Mouse (Mus musculus): Measurements from ENCODE around the gene Hoxd13. TPM values are rescaled to one million over a fixed set of nuclear protein-coding genes. Genes with fewer than 3 reads are reported as not detected.

Gene Hoxd13
- polyA plus RNA-seq, 1 experiment from 2014 or later: not detected

DNA sequence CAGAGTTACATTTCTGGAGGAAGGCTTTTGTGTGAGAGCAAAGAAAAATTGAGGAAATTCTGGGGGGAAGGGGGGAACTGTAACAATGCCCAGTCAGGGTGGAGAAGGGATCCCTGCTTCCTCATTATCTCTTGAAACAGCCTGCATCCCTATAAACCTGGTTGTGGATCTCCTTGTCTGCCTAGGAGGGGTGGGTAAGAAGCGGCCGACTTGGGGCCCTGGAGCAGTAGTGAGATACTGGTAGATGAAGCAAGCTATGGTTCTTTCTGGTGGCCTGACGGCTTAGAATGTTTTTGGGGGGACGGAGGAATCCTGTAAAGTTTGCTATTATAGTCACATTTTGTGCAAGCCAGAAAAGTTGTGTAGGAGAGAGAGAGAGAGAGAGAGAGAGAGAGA lies 25.3 kb downstream of the Hoxd13 start:
- Histone ChIP-seq H3K4me2 (no peak overlapping the region), H3K9me3 (no peaks in the 10 kb centered on the region), H3K4me3 (replicated peaks) (no peak overlapping the region), H3K4me1 (peaks cover 14% of the 10 kb centered on the region), H3K27me3 (peaks cover 92% of the 10 kb centered on the region), H3K36me3 (replicated peaks) (no peaks in the 10 kb centered on the region), H3K27ac (no peak overlapping the region), H3K9ac (no peak overlapping the region)
- WGBS: 10% methylated on average over 4 of the region's 4 CpGs
- no peak for ATAC-seq (ENCODE audit: low FRiP score)

GRCm38 (mm10) chr2:74694066-74694465 lies 26.0 kb downstream of the Hoxd13 start:
- H3K27ac ChIP-seq: no peak overlapping the region
- no peak overlapping the region for H3K9ac ChIP-seq
- no peak overlapping the region for H3K4me3 ChIP-seq (replicated peaks)
- H3K9me3 ChIP-seq: no peaks in the 10 kb centered on the region
- no peak overlapping the region for H3K4me2 ChIP-seq
- no peak for ATAC-seq (ENCODE audit: low FRiP score)
- H3K4me1 ChIP-seq: peaks cover 18% of the 10 kb centered on the region
- 2% methylated on average over 16 of the region's 16 CpGs for WGBS
- H3K27me3 ChIP-seq: peaks cover 95% of the 10 kb centered on the region
- no peaks in the 10 kb centered on the region for H3K36me3 ChIP-seq (replicated peaks)

DNA sequence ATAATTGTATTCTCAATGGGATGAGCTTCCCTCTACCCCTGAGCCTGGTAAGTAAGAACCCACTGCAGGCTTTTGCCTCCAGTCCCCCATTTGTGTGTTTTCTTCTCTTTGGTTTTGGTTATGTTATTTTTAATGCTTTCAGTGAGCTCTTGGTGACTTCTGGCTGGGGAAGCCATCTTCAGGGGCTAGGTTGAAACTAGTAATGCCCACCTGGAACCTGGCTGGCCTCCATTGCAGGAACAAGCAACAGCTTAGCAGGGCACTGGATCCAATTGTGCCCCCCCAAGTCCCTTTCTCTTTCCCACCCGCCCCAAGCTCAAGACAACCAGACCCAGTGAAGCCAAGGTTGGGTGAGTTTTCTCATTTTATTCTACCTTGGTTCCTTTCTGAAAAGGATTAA lies 27.3 kb downstream of the Hoxd13 start:
- Histone ChIP-seq H3K4me3 (replicated peaks) (no peak overlapping the region), H3K27me3 (peaks cover 96% of the 10 kb centered on the region), H3K4me2 (no peak overlapping the region), H3K4me1 (peaks cover 18% of the 10 kb centered on the region), H3K9ac (no peak overlapping the region), H3K27ac (no peak overlapping the region), H3K9me3 (no peaks in the 10 kb centered on the region), H3K36me3 (replicated peaks) (no peaks in the 10 kb centered on the region)
- no peak for ATAC-seq (ENCODE audit: low FRiP score)
- 9% methylated on average over 1 of the region's 1 CpGs for WGBS

DNA sequence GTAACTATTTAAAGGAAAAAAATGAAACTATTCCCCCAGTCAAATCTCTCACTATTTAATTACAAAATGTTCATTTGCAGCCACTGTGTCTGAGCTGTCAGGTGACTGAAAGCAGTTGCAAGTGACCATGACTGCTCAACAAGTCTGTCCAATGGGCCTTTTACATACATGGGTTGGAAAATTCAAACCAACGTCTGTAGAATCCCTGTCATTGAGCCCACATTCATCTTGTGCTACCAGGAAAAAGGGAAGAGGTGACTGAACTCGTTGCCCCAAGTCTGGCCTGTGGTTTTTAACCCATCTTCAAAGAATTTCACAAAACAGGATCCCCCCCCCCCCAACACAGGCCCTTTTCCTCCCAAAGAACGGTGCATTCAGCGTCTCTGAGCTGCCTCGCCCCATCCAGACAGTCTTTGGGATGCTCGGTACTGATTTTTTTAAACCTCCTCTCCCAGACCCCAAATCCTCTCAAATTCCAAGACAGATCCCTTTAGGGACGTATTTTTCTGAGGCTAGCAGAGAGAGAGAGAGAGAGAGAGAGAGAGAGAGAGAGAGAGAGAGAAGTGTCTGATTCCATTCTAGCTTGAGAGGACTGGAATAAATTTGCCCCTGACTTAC lies 27.8 kb downstream of the Hoxd13 start:
- no peak for ATAC-seq (ENCODE audit: low FRiP score)
- H3K27ac ChIP-seq: no peak overlapping the region
- no peaks in the 10 kb centered on the region for H3K36me3 ChIP-seq (replicated peaks)
- peaks cover 100% of the 10 kb centered on the region for H3K27me3 ChIP-seq
- no peak overlapping the region for H3K9ac ChIP-seq
- H3K9me3 ChIP-seq: no peaks in the 10 kb centered on the region
- H3K4me3 ChIP-seq (replicated peaks): no peak overlapping the region
- no peak overlapping the region for H3K4me2 ChIP-seq
- 2% methylated on average over 7 of the region's 7 CpGs for whole genome bisulfite sequencing
- peaks cover 18% of the 10 kb centered on the region for H3K4me1 ChIP-seq

- H3K4me3 ChIP-seq (replicated peaks): no peak overlapping the region
- H3K4me1 ChIP-seq: peaks cover 14% of the 10 kb centered on the region
- no peak for ATAC-seq (ENCODE audit: low FRiP score)
- peaks cover 99% of the 10 kb centered on the region for H3K27me3 ChIP-seq
- no peak overlapping the region for H3K27ac ChIP-seq
- no peak overlapping the region for H3K4me2 ChIP-seq
- no peak overlapping the region for H3K9ac ChIP-seq
- WGBS: 1% methylated on average over 34 of the region's 34 CpGs
- H3K9me3 ChIP-seq: no peaks in the 10 kb centered on the region
- no peaks in the 10 kb centered on the region for H3K36me3 ChIP-seq (replicated peaks)
Measured at GRCm38 (mm10) chr2:74696442-74697335, 28.6 kb downstream of the Hoxd13 start.

- H3K4me1 ChIP-seq: peaks cover 14% of the 10 kb centered on the region
- H3K36me3 ChIP-seq (replicated peaks): no peaks in the 10 kb centered on the region
- no peaks in the 10 kb centered on the region for H3K9me3 ChIP-seq
- peak within 1 kb of the TSS; percentile 33 for H3K4me3 ChIP-seq (replicated peaks)
- under 1% methylated on average over 43 of the region's 43 CpGs for WGBS
- ATAC-seq (ENCODE audit: low FRiP score): peak; percentile 70
- peak within 1 kb of the TSS; percentile 54 for H3K4me2 ChIP-seq
- H3K27me3 ChIP-seq: peaks cover 98% of the 10 kb centered on the region
- no peak within 1 kb of the TSS for H3K9ac ChIP-seq
- H3K27ac ChIP-seq: no peak within 1 kb of the TSS
Measured at GRCm38 (mm10) chr2:74697567-74698121, 29.5 kb downstream of the Hoxd13 start, which contains the start of gene Hoxd9. Gene Hoxd9, plus strand, starts transcription at chr2:74697727.

- peaks cover 97% of the 10 kb centered on the region for H3K27me3 ChIP-seq
- peak overlapping the region; percentile 54 for H3K4me2 ChIP-seq
- peak overlapping the region; percentile 33 for H3K4me3 ChIP-seq (replicated peaks)
- under 1% methylated on average over 86 of the region's 86 CpGs for WGBS
- H3K36me3 ChIP-seq (replicated peaks): no peaks in the 10 kb centered on the region
- no peak overlapping the region for H3K27ac ChIP-seq
- H3K9me3 ChIP-seq: no peaks in the 10 kb centered on the region
- peaks cover 14% of the 10 kb centered on the region for H3K4me1 ChIP-seq
- peak; percentile 53; the same call in 1 of the 2 replicates for ATAC-seq (ENCODE audit: low FRiP score)
- no peak overlapping the region for H3K9ac ChIP-seq
Measured at GRCm38 (mm10) chr2:74698201-74699052, 30.3 kb downstream of the Hoxd13 start.

DNA sequence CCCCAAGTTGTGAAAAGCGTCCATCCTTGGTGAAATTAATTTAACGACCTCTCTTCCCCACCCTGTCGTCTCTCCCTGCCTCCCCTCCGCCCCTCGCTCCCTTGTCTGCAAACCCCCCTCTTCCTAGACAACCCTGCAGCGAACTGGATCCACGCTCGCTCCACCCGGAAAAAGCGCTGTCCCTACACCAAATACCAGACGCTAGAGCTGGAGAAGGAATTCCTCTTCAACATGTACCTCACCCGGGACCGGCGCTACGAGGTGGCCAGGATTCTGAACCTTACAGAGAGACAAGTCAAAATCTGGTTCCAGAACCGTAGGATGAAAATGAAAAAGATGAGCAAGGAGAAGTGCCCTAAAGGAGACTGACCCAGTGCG lies 30.9 kb downstream of the Hoxd13 start:
- H3K9me3 ChIP-seq: no peaks in the 10 kb centered on the region
- no peaks in the 10 kb centered on the region for H3K36me3 ChIP-seq (replicated peaks)
- peaks cover 14% of the 10 kb centered on the region for H3K4me1 ChIP-seq
- H3K27ac ChIP-seq: no peak overlapping the region
- ATAC-seq (ENCODE audit: low FRiP score): no peak
- H3K27me3 ChIP-seq: peaks cover 97% of the 10 kb centered on the region
- no peak overlapping the region for H3K9ac ChIP-seq
- H3K4me2 ChIP-seq: no peak overlapping the region
- no peak overlapping the region for H3K4me3 ChIP-seq (replicated peaks)
- 1% methylated on average over 17 of the region's 17 CpGs for WGBS

GRCm38 (mm10) chr2:74699664-74700545 lies 31.8 kb downstream of the Hoxd13 start:
- Histone ChIP-seq H3K36me3 (replicated peaks) (no peaks in the 10 kb centered on the region), H3K9me3 (no peaks in the 10 kb centered on the region), H3K27ac (no peak overlapping the region), H3K9ac (no peak overlapping the region), H3K4me1 (peaks cover 18% of the 10 kb centered on the region), H3K27me3 (peaks cover 97% of the 10 kb centered on the region), H3K4me2 (no peak overlapping the region), H3K4me3 (replicated peaks) (no peak overlapping the region)
- WGBS: 2% methylated on average over 23 of the region's 23 CpGs
- ATAC-seq (ENCODE audit: low FRiP score): no peak

GRCm38 (mm10) chr2:74700546-74701112 lies 32.5 kb downstream of the Hoxd13 start:
- WGBS: 2% methylated on average over 22 of the region's 22 CpGs
- H3K9ac ChIP-seq: no peak overlapping the region

More at GRCm38 (mm10) chr2:74700546-74701112, 32.5 kb downstream of the Hoxd13 start:
- H3K27ac ChIP-seq: no peak overlapping the region
- H3K4me3 ChIP-seq (replicated peaks): no peak overlapping the region
- ATAC-seq (ENCODE audit: low FRiP score): no peak
- peaks cover 97% of the 10 kb centered on the region for H3K27me3 ChIP-seq
- no peaks in the 10 kb centered on the region for H3K9me3 ChIP-seq
- no peak overlapping the region for H3K4me2 ChIP-seq
- H3K36me3 ChIP-seq (replicated peaks): no peaks in the 10 kb centered on the region
- H3K4me1 ChIP-seq: peaks cover 26% of the 10 kb centered on the region

All from forebrain, embryonic 12.5 days (tissue).